Mouse (Mus musculus) heart, embryonic 15.5 days (tissue): ENCODE measurements at regions not wholly inside any gene's neighbourhood (a gene's known extent, or its start where the extent isn't known, plus 50 kb on each side); places are given as distances from the start of the nearest gene placed in this dataset.

Experiments
- ATAC-seq: fragments of 200-750 bp; cut with Nextera tagmentation; replicated peaks from 2 replicates; pipeline ENCODE4 v1.8.0; 2017; ENCODE audit warnings: low read depth, moderate TSS enrichment; ENCODE audit not compliant: insufficient number of reproducible peaks, insufficient read depth, low FRiP score
- H3K27ac ChIP-seq: fragments of 300-500 bp; sonication (generic); 2 replicates; pipeline ENCODE4 v1.5.1; 2015; ENCODE audit warnings: mild to moderate bottlenecking, inconsistent platforms
- H3K27me3 ChIP-seq: fragments of 300-500 bp; sonication (generic); 2 replicates; pipeline ENCODE4 v1.6.1; 2015; ENCODE audit warnings: inconsistent platforms
- H3K36me3 ChIP-seq: fragments of 300-500 bp; sonication (generic); 2 replicates; pipeline ENCODE4 v1.6.1; 2015; ENCODE audit warnings: mild to moderate bottlenecking, inconsistent platforms
- H3K4me1 ChIP-seq: fragments of 300-500 bp; sonication (generic); replicated peaks from 2 replicates; pipeline ENCODE4 v1.6.1; 2015; ENCODE audit warnings: inconsistent platforms
- H3K4me2 ChIP-seq: fragments of 300-500 bp; sonication (generic); 2 replicates; pipeline ENCODE4 v1.6.1; 2015; ENCODE audit warnings: inconsistent platforms, mild to moderate bottlenecking, moderate library complexity
- H3K4me3 ChIP-seq: fragments of 300-500 bp; sonication (generic); 2 replicates; pipeline ENCODE4 v1.5.1; 2015; ENCODE audit warnings: mild to moderate bottlenecking, inconsistent platforms
- H3K9ac ChIP-seq: fragments of 300-500 bp; sonication (generic); 2 replicates; pipeline ENCODE4 v1.6.1; 2015; ENCODE audit warnings: mild to moderate bottlenecking, inconsistent platforms
- H3K9me3 ChIP-seq: fragments of 300-500 bp; sonication (generic); replicated peaks from 2 replicates; pipeline ENCODE4 v1.6.1; 2016; ENCODE audit warnings: inconsistent platforms
- WGBS: fragments of 180-500 bp; shearing (Covaris S2); methylation state at CpG from one replicate; pipeline ENCODE4 v1.1.7; 2015; ENCODE audit warnings: mixed read lengths; 5-methylcytosine and 5-hydroxymethylcytosine counted together

DNA sequence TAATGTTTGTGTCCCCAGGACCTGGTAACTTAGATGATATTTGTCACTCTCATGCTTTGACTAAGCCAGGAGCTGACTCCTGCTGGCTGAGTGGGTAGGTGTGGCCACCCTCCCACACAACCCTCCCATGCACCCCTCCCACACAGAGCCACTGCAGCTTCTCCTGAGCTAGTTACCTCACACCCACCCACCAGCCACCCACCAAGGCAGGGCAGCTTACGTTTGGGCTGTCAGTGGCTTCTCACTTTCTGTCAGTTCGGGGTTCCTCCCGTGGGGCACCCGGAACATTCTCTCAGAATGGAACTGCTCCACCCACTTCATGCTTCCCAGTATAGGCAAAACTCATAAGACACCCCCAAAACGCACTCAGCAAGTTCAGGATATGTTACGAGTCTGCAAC lies 227.4 kb downstream of the Sox9 start:
- H3K4me1 ChIP-seq = peaks cover 4% of the 10 kb centered on the region; the same call in 1 of the 2 replicates
- no peak overlapping the region for H3K27ac ChIP-seq
- 0 out of 2 replicates have a peak, but pooled peaks cover 3% of the 10 kb centered on the region for H3K27me3 ChIP-seq
- no peak for ATAC-seq
- 81% methylated on average over 6 of the region's 6 CpGs for WGBS
- H3K36me3 ChIP-seq = no peaks in the 10 kb centered on the region
- no peak overlapping the region for H3K9ac ChIP-seq
- no peak overlapping the region for H3K4me2 ChIP-seq
- no peaks in the 10 kb centered on the region for H3K9me3 ChIP-seq
- H3K4me3 ChIP-seq = no peak overlapping the region

DNA sequence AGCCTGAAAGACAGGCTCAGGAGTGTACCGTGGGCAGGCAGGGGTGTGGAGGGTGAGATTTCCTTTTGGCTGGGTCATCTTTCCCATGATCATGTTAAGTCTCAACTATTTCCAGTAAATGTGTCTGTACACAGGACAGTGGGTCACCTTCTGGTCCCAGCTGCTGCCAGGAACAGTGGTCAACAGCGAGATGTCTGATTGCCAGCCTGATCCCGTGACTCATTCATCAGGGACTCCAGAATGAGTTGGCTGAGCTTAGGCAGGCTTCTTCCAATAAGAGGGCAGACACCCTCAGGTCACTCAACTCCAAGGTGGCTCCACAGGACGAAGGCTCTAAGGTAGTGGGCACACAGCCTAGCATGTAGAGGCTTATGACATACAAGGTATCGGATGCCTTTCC lies 228.9 kb downstream of the Sox9 start:
- Histone ChIP-seq H3K27me3 (0 out of 2 replicates have a peak, but pooled peaks cover 3% of the 10 kb centered on the region), H3K36me3 (no peaks in the 10 kb centered on the region), H3K4me3 (no peak overlapping the region), H3K27ac (no peak overlapping the region), H3K9me3 (no peaks in the 10 kb centered on the region), H3K9ac (no peak overlapping the region), H3K4me1 (peaks cover 4% of the 10 kb centered on the region; the same call in 1 of the 2 replicates), H3K4me2 (no peak overlapping the region)
- 78% methylated on average over 5 of the region's 5 CpGs for WGBS
- ATAC-seq = no peak

DNA sequence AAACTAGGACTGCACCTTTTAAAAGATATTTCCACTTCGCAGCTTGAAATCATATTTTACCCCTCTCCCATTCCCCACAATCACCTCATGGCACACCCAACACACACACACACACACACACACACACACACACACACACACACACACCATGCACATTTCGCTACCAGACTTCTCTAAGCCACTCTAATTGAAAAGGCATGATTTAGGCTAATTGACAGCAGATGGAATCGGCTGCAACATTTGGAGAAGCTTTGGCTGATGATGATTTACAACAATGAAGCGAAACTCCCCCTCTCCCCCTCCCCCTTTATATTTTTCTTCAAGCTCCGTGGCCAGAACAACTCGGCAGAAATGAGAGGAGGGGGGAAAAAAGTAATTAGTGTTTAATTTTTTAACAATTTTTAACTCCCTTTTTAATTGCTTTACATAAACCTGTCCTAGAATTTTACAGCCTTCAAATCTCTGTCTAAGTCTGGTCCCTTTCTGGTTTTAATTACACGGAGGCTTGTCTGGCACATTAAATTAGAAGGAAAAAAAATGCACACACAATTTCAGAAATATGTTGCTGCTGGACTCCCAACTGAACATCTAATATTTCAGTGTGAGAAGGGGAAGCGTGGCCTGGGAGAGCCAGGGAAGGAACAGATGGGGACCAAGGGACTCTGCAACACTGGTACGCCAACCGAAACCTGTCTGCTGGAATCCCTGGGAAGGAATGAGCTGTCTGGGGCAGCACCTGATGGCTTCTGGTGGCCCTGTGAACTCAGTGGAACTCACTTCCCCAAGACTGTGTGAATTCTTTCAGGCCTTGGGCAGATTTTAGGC lies 232.4 kb downstream of the Sox9 start:
- Histone ChIP-seq H3K27me3 (no peaks in the 10 kb centered on the region), H3K27ac (no peak overlapping the region), H3K4me2 (no peak overlapping the region), H3K9ac (no peak overlapping the region), H3K36me3 (no peaks in the 10 kb centered on the region), H3K9me3 (no peaks in the 10 kb centered on the region), H3K4me3 (no peak overlapping the region), H3K4me1 (no peaks in the 10 kb centered on the region)
- ATAC-seq = no peak
- WGBS = 69% methylated on average over 10 of the region's 10 CpGs

DNA sequence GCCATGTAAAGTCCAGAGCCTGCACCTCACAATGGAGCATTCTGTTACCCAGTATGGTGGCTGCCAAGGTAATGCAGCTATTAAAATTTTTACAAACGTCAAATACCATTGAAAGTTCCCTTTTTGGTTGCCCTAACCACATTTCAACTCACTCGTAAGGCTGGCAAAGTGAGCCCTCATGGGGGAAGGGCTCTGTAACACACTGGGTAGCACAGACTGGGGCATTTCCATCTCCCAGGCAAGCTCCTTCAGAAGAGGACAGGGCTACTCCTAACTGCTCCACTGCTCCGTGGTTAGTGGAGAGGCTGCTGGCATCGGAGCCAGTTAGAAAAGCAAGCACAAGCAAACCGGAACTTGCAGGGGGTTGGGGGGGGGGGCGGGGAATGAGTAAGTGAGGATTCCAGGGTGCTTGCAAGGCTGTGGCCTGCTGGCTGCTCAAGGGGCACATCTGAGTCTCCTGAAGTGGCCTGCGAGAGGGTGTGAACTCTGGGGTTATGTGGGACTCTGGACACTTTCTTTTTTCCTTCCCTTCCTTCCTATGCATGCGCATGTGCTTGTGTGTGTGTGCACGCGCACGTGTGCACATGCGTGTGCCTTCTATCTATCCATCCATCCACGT lies 233.8 kb downstream of the Sox9 start:
- no peak overlapping the region for H3K4me3 ChIP-seq
- no peaks in the 10 kb centered on the region for H3K4me1 ChIP-seq
- H3K27me3 ChIP-seq = no peaks in the 10 kb centered on the region
- no peak for ATAC-seq
- H3K36me3 ChIP-seq = no peaks in the 10 kb centered on the region
- H3K4me2 ChIP-seq = no peak overlapping the region
- H3K9ac ChIP-seq = no peak overlapping the region
- no peaks in the 10 kb centered on the region for H3K9me3 ChIP-seq
- H3K27ac ChIP-seq = no peak overlapping the region
- 54% methylated on average over 13 of the region's 13 CpGs for WGBS

DNA sequence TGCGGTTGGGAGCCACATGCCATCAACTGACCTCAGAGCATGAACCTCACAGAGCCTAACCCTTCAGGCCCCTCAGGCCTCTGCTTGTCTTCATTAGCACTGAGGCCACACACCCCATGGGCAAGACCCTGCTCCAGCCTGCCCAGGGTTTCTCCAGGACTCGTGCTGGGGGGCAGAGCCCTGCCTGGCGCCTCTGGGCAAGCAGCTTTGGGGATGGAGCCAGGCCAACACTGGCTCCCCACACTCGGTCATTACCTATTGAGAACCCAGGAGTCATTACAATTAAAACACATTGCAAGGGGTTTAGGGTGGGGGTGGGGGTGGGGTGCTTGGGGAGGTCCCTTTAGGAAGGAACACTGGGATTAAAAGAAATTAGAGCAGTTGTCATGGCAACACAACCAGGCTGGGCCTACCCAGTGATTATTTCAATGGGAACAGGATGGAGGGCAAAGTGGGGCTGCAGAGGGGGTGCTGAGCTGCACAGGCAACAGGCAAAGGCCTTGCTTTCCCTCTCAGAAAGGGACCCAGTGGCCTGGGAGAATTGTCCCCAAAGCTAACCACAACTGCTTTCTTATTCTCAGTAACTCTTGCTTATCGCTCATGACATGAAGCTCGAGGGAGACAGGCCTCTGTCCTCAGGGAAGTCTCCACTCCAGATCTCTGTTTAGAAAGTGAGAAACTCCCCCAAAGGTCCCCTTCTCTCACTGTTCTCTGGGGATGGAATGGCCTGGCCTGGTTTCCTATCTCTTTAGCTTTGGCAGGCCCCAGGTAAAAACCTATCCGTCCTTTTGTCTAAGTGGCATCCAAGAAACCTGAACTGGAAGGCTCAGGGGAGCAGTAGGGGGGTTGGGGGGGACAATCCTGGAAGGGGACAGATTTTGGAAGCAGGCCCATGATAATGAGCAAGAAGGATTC lies 235.0 kb downstream of the Sox9 start:
- WGBS = 65% methylated on average over 7 of the region's 7 CpGs
- no peak overlapping the region for H3K4me2 ChIP-seq
- H3K27ac ChIP-seq = no peak overlapping the region
- H3K9ac ChIP-seq = no peak overlapping the region
- H3K4me1 ChIP-seq = no peaks in the 10 kb centered on the region
- no peak for ATAC-seq
- no peaks in the 10 kb centered on the region for H3K9me3 ChIP-seq
- no peaks in the 10 kb centered on the region for H3K27me3 ChIP-seq
- no peaks in the 10 kb centered on the region for H3K36me3 ChIP-seq
- H3K4me3 ChIP-seq = no peak overlapping the region

DNA sequence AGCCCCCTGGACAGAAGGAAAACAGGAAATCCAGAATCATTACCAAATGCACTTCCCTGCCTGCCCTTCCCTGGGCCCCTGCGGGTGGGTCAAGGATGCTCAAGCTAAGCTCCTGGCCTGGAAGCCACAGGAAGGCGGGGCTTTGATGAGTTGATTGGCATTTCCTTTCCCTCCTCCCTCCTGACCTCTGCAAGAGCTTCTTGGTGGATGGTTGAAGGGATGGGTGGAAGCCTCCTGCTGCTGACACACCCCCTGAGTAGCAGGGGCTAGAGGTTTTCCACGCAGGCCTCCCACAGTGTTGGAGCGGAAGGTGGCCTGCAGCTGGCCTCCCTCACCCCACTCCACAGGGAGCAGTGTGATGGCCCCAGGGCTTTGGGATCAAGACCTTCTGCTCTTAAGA lies 239.5 kb downstream of the Sox9 start:
- Histone ChIP-seq H3K9ac (no peak overlapping the region), H3K4me2 (no peak overlapping the region), H3K4me1 (no peaks in the 10 kb centered on the region), H3K36me3 (no peaks in the 10 kb centered on the region), H3K9me3 (no peaks in the 10 kb centered on the region), H3K4me3 (no peak overlapping the region), H3K27ac (no peak overlapping the region), H3K27me3 (peaks cover 2% of the 10 kb centered on the region; the same call in 1 of the 2 replicates)
- ATAC-seq = no peak
- WGBS = 46% methylated on average over 4 of the region's 4 CpGs

DNA sequence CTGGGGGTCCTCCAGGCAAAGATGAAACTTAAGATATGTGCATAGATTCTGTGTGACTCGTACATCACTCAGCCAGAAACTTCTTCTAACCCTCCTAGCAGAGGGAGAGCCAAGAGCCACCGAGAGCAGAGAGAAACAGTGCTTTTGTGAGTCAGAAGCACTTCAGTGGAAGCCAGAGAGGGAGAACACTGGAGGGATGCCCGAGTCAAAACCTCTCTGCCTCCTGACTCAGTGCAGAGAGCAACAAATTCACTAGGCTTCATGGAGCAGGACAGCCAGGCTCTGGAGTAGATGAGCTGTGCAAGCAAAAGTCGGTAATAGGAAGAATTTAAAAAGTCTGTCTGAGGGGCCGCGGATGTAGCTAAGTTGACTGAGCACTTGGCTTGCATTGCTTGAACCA lies 245.0 kb downstream of the Sox9 start:
- no peaks in the 10 kb centered on the region for H3K36me3 ChIP-seq
- H3K9ac ChIP-seq = no peak overlapping the region
- 49% methylated on average over 6 of the region's 6 CpGs for WGBS
- H3K9me3 ChIP-seq = no peaks in the 10 kb centered on the region
- ATAC-seq = no peak
- no peaks in the 10 kb centered on the region for H3K4me1 ChIP-seq
- no peak overlapping the region for H3K4me2 ChIP-seq
- peaks cover 8% of the 10 kb centered on the region; the same call in 1 of the 2 replicates for H3K27me3 ChIP-seq
- H3K27ac ChIP-seq = no peak overlapping the region
- H3K4me3 ChIP-seq = no peak overlapping the region

DNA sequence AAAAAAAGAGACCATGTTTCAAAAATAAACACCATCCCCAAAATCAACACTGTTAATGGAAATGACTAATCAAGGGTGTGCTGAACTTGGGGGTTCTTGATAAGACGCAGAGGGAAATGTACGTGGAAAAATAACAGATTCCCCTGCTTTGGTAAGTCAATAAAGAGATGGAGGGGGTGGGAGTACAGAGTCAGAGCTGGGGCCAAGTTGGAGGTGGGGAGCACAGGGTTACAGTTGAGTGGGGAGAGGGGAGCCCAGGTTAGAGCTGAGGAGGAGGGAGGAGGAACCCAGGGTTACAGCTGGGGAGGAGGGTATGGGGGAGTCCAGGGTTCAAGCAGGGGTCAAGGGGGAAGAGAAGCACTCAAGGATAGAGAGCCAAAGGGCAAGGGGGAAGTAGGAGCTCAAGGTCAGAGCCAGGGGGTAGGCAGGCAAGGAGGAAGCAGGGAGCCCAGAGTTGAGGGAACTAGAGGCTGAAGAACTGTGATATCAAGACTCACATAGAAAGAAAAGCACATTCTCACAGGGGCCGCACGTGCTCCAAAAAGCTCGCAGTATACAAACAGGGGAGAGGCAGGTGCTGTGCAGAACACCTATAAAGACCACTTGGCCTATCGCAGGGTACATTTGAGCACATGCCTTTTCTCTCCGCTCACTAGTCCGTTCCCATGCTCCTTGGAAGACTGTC lies 246.4 kb downstream of the Sox9 start:
- Histone ChIP-seq H3K27me3 (peaks cover 8% of the 10 kb centered on the region; the same call in 1 of the 2 replicates), H3K27ac (no peak overlapping the region), H3K9ac (no peak overlapping the region), H3K4me3 (no peak overlapping the region), H3K9me3 (no peaks in the 10 kb centered on the region), H3K4me1 (no peaks in the 10 kb centered on the region), H3K36me3 (no peaks in the 10 kb centered on the region), H3K4me2 (no peak overlapping the region)
- no peak for ATAC-seq
- WGBS = 71% methylated on average over 8 of the region's 8 CpGs

DNA sequence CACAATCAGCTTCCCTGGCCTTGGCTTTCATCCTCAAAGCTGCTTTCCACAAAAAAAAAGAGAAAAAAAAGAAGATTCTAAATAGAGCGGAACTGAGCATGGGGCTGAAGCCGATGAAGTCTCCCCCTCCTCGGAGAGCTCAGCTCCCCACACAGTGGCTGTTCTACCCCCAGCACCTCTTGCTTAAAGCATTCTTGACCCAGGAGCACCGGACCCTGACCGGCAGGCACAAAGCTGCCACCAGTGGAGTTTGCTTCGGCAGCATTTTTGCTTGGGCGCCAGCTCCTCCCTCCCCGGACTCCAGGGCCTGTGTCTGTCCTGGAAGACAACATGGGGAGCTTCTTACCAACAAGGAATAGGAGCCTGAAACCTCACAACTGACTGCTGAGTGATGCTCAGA lies 249.4 kb downstream of the Sox9 start:
- H3K4me1 ChIP-seq = no peaks in the 10 kb centered on the region
- no peak overlapping the region for H3K4me3 ChIP-seq
- H3K4me2 ChIP-seq = no peak overlapping the region
- H3K9me3 ChIP-seq = no peaks in the 10 kb centered on the region
- ATAC-seq = no peak
- 84% methylated on average over 8 of the region's 8 CpGs for WGBS
- H3K27ac ChIP-seq = no peak overlapping the region
- H3K9ac ChIP-seq = no peak overlapping the region
- H3K27me3 ChIP-seq = peaks cover 8% of the 10 kb centered on the region; the same call in 1 of the 2 replicates
- H3K36me3 ChIP-seq = no peaks in the 10 kb centered on the region

DNA sequence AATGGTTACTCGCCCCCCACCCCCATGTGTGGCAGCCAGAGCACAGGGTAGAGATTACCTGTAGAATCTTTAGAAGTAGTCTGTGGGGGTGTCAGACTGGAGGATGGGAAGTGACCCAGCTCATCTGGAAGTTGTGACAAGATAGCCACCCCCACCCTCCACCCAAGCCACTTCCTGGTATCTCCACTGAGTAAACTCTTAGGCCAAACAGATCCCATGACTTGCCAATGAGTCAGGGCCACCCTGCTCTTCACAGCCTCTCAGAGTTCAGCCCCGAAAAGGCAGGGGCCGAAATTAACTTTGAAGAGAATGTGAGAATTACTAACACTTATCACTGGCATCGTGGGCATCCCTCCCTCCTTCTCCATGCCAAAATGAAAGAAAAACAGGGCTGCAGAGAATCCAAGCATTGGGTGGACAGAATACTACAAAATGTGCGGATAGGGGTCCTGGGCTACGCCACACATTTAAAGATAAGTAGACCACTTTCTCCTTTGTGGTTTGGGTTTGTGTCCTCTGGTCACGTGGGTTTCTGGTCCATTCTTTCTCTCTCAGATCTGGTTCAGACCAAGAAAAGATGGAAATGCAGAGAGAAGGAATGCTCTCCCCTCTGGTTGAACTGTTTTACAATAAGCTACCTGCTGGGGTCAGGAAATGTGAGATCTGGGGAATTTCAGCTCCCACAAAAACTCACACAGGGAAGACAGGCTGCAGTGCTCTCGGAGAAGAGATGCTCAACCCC lies 250.6 kb downstream of the Sox9 start:
- Histone ChIP-seq H3K4me1 (no peaks in the 10 kb centered on the region), H3K9me3 (no peaks in the 10 kb centered on the region), H3K36me3 (no peaks in the 10 kb centered on the region), H3K4me3 (no peak overlapping the region), H3K27ac (no peak overlapping the region), H3K9ac (no peak overlapping the region), H3K4me2 (no peak overlapping the region), H3K27me3 (0 out of 2 replicates have a peak, but pooled peaks cover 4% of the 10 kb centered on the region)
- WGBS = 59% methylated on average over 8 of the region's 8 CpGs
- ATAC-seq = no peak
